Mouse (Mus musculus) heart, embryonic 11.5 days (tissue): ENCODE results near the gene Chst3. TPM values are rescaled to one million over a fixed set of nuclear protein-coding genes. Genes with fewer than 3 reads are reported as not detected.
"Not testable (repeated sequence)": the region's sequence is repeated elsewhere in the genome, so short reads cannot be mapped to it uniquely, and the experiment has no call there.

Experiments
- ATAC-seq: fragments of 200-750 bp; cut with Nextera tagmentation; replicated peaks from 2 replicates; pipeline ENCODE4 v1.8.0; 2017; ENCODE audit warnings: moderate library complexity; ENCODE audit not compliant: insufficient number of reproducible peaks, low FRiP score, low TSS enrichment
- H3K27ac ChIP-seq: fragments of 300-500 bp; sonication (generic); 2 replicates; pipeline ENCODE4 v1.5.1; 2014; ENCODE audit warnings: mild to moderate bottlenecking, low read depth, low read length
- H3K27me3 ChIP-seq: fragments of 300-500 bp; sonication (generic); 2 replicates; pipeline ENCODE4 v1.6.1; 2014; ENCODE audit warnings: mild to moderate bottlenecking, low read length, mixed read lengths; ENCODE audit not compliant: control insufficient read depth, insufficient read depth
- H3K36me3 ChIP-seq: fragments of 300-500 bp; sonication (generic); 2 replicates; pipeline ENCODE4 v1.6.1; 2014; ENCODE audit warnings: mild to moderate bottlenecking, low read length, moderate library complexity, mixed read lengths; ENCODE audit not compliant: control insufficient read depth, insufficient read depth
- H3K4me1 ChIP-seq: fragments of 300-500 bp; sonication (generic); 2 replicates; pipeline ENCODE4 v1.6.1; 2014; ENCODE audit warnings: low read length; ENCODE audit not compliant: control insufficient read depth, insufficient read depth
- H3K4me2 ChIP-seq: fragments of 300-500 bp; sonication (generic); 2 replicates; pipeline ENCODE4 v1.6.1; 2014; ENCODE audit warnings: mild to moderate bottlenecking, moderate library complexity
- H3K4me3 ChIP-seq: fragments of 300-500 bp; sonication (generic); 2 replicates; pipeline ENCODE4 v1.5.1; 2014; ENCODE audit warnings: low read depth, low read length
- H3K9ac ChIP-seq: fragments of 300-500 bp; sonication (generic); 2 replicates; pipeline ENCODE4 v1.6.1; 2014; ENCODE audit warnings: mild to moderate bottlenecking, low read depth, low read length, moderate library complexity
- H3K9me3 ChIP-seq: fragments of 300-500 bp; sonication (generic); replicated peaks from 2 replicates; pipeline ENCODE4 v1.6.1; 2016; ENCODE audit warnings: low read length; ENCODE audit not compliant: control insufficient read depth
- WGBS: fragments of 180-500 bp; shearing (Covaris S2); extraction: QIAGEN DNeasy Blood & Tissue Kit; methylation state at CpG from one replicate; pipeline ENCODE4 v1.1.7; 2014; ENCODE audit not compliant: insufficient replicate concordance; 5-methylcytosine and 5-hydroxymethylcytosine counted together
- polyA plus RNA-seq: library from polyadenylated mRNA; unstranded; fragments of >200 nt; fragmentation: Nextera tagmentation; extraction: Ambion mirVana; gene quantifications from 2 replicates; pipeline ENCODE4 v1.2.1, GENCODE M21; 2014

Chst3 gene
- polyA plus RNA-seq, 1 experiment from 2014 or later = 0.57 TPM

DNA sequence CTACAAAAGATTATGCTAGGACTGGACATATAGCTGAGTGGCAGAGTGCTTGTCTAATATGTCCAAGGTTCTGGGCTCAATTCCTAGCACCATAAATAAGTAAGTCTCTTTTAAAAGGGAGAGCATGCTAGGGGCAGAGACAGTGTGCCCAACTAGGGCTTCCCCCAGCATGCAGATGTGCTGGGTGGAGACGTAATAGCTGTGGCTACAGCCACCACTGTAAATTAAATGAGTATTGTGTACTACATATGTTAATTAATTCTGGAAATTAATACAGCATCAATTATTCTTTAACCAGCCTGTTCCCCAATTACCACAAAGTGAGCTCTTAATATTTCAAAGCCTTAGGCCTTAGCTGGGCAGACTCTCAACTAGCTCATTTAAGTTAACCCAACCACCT is 54.2 kb downstream of the Chst3 start:
- no peaks in the 10 kb centered on the region for H3K4me1 ChIP-seq
- no peak overlapping the region for H3K9ac ChIP-seq
- H3K27ac ChIP-seq = no peak overlapping the region
- WGBS = 79% methylated on average over 1 of the region's 1 CpGs
- no peak for ATAC-seq
- H3K36me3 ChIP-seq = no peaks in the 10 kb centered on the region
- H3K4me2 ChIP-seq = no peak overlapping the region
- H3K9me3 ChIP-seq = no peaks in the 10 kb centered on the region
- H3K27me3 ChIP-seq = no peaks in the 10 kb centered on the region
- H3K4me3 ChIP-seq = no peak overlapping the region

DNA sequence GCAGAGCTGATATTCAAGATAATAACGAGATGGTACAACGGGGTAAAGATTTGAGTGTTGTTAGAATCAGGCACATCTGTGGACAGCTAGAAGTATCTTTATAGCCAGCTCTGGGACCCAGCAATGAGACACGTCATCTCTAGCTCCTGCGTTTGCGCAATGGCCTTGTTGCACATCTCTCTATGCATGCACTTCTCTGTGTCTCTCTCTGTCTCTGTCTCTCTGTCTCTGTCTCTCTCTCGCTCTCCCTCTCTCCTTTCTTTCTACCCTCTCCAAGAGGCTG is 56.1 kb downstream of the Chst3 start:
- no peaks in the 10 kb centered on the region for H3K4me1 ChIP-seq
- 87% methylated on average over 6 of the region's 6 CpGs for WGBS
- no peak overlapping the region for H3K4me3 ChIP-seq
- H3K27me3 ChIP-seq = no peaks in the 10 kb centered on the region
- no peak overlapping the region for H3K27ac ChIP-seq
- no peak for ATAC-seq
- no peaks in the 10 kb centered on the region for H3K9me3 ChIP-seq
- H3K36me3 ChIP-seq = no peaks in the 10 kb centered on the region
- no peak overlapping the region for H3K4me2 ChIP-seq
- H3K9ac ChIP-seq = no peak overlapping the region

DNA sequence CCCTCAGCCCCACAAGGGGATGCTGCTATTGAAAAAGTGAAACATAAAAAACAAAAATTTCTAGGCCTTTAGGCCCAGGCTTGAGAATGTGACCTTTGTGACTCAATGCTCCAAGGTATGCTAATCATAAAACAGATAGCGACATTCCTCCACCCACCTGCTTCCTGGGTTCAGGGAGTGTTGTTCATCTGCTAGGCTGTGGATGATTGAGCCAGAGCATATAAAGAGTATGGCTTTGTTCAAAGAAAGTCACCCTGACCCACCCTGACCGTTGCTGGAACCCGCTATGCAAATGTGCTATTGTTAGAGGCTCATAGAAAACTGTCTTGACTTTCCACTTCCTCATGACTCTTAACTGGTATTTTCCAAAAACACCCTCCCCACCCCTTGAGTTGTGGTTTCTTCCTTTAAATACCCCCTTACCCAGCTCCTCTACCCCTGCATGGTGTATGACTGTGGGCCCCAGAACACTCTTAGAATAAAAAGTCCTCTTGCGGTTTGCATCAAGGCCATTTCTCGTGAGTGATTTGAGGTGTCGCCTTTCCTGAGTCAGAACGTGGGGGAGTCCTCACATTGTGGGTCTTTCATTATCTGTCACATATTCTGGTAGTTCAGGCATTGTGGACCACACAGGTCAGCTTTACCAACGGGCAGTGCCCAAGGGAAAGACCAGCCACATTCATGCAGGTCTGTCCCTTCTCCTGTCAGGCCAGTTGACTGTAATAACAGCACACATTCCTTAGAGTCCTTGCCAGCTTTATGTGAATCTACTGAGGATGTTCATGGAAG is 56.7 kb downstream of the Chst3 start:
- not testable (repeated sequence) for H3K27ac ChIP-seq, H3K4me2 ChIP-seq, H3K36me3 ChIP-seq, H3K9me3 ChIP-seq, ATAC-seq, H3K9ac ChIP-seq, H3K27me3 ChIP-seq, H3K4me1 ChIP-seq, H3K4me3 ChIP-seq
- whole genome bisulfite sequencing = 85% methylated on average over 8 of the region's 8 CpGs

DNA sequence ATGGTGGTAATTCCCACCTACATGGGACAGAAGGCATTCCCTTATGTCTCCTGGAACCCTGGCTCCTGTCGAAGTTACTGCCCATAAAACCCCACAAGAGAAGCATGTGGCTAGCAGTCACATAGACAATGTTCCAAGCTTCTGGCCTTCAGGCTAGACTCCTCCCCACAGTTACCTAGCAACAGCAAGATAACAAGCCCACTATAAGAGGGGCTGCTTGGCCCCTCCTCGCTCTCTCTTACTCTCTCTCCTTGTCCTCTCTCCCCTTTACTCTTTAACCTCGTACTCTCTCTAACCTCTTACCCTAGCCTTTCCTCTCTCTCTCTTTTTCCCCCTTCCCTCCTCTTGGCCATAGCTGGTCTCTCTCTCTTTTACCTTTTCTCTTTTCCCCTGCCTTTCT is 57.7 kb downstream of the Chst3 start:
- H3K4me2 ChIP-seq, H3K36me3 ChIP-seq, H3K27ac ChIP-seq, H3K4me1 ChIP-seq, ATAC-seq, H3K9me3 ChIP-seq, H3K9ac ChIP-seq, H3K27me3 ChIP-seq, H3K4me3 ChIP-seq: not testable (repeated sequence)
- WGBS = 56% methylated on average over 3 of the region's 3 CpGs

DNA sequence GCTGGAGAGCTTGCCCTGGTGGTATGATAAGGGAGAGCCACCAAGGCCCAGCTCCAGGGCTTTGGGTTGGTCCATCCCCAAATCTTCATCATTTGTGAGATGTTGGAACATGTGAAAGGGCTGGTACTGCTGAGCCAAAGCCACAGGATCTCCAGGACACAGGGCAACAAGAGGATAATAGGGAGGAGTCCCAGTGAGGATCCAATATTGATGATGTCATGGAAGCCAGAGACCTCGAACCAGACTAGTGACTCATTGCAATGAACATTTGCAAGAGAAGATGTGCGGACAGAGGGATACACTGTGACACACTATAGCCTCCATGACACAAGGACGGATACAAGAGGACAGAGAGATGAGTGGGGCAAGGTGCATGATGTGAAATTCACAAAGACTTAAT is 60.9 kb downstream of the Chst3 start:
- WGBS = 83% methylated on average over 3 of the region's 3 CpGs
- H3K4me3 ChIP-seq = no peak overlapping the region
- H3K9ac ChIP-seq = no peak overlapping the region

DNA sequence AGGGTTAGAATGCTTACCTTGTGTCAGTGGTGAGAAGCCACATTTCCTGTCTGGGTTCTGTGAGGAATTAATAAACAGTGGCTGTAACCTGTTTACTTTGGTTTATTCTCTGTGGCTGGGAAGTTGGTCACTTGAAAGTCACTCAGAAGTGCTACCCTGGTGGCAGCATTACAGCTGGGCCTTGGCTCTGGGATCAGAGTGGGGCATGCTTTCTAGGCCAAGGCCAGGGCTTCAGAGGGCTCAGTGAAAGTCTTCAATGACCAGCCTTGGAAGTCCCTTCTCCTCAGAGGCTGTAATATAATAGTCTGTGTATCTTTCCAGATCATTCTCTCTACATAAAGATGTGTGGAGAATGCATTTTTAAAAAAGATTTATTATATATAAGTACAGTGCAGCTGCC is 63.0 kb downstream of the Chst3 start:
- no peak overlapping the region for H3K4me2 ChIP-seq
- no peak for ATAC-seq
- H3K27me3 ChIP-seq = no peaks in the 10 kb centered on the region
- no peaks in the 10 kb centered on the region for H3K36me3 ChIP-seq
- no peak overlapping the region for H3K27ac ChIP-seq
- no peaks in the 10 kb centered on the region for H3K4me1 ChIP-seq
- H3K9ac ChIP-seq = no peak overlapping the region
- no peaks in the 10 kb centered on the region for H3K9me3 ChIP-seq
- no peak overlapping the region for H3K4me3 ChIP-seq

More for the DNA sequence above, 60.9 kb downstream of the Chst3 start:
- no peak for ATAC-seq
- Histone ChIP-seq H3K27ac (no peak overlapping the region), H3K27me3 (no peaks in the 10 kb centered on the region), H3K4me2 (no peak overlapping the region), H3K36me3 (no peaks in the 10 kb centered on the region), H3K9me3 (no peaks in the 10 kb centered on the region), H3K4me1 (no peaks in the 10 kb centered on the region)

DNA sequence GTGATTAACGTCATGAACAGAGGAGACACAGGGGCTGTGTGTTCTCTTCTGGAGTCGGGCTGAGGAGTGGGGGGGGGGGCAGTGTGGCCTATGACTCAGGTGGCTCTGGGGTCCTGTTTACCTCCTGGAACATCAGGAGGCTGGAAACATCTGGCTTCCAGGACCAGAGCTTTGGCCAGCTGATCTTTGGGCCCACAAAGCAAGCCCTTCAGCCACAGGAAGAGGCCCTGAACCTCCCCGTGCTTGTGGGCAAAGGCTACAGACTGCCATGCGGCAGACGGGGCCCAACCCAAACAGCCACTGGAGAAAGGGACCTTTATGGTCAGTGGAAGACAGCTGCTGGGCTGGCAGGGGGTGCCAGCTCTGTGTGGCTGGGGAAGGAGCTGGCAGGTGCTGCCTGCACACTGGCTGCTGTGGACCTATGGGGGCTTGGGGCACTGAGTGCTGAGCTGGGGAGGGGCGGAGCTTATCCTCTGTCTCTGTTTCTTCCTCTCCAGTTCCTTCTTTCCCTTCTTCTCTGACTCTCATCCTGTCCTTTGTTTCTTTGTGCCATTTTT is 67.9 kb downstream of the Chst3 start:
- WGBS = 68% methylated on average over 6 of the region's 6 CpGs
- no peak overlapping the region for H3K4me2 ChIP-seq
- no peak overlapping the region for H3K9ac ChIP-seq
- no peak for ATAC-seq
- no peaks in the 10 kb centered on the region for H3K36me3 ChIP-seq
- no peak overlapping the region for H3K27ac ChIP-seq
- H3K4me3 ChIP-seq = no peak overlapping the region
- no peaks in the 10 kb centered on the region for H3K9me3 ChIP-seq
- H3K4me1 ChIP-seq = no peaks in the 10 kb centered on the region
- H3K27me3 ChIP-seq = 0 out of 2 replicates have a peak, but pooled peaks cover 2% of the 10 kb centered on the region

DNA sequence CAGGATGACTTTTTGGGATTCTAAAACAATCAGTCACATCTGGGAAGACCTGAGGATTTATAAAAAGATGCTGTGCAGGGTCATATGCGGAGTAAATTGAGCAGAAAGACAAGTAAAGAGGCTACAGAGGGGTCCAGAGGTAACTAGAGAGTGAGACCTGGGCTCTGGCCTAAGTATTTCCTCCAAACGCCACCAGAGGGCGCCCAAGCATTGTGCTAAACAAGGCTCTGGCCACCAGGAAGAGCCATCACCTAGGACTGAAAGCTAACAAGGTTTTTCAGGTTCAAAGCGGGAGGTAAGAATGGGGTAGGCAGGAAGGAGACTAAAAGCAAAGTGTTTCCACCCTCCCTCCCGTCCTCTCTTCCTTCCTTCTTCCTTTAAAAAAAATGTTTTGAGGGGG is 71.0 kb downstream of the Chst3 start:
- H3K4me3 ChIP-seq = no peak overlapping the region
- no peak for ATAC-seq
- no peak overlapping the region for H3K9ac ChIP-seq
- no peaks in the 10 kb centered on the region for H3K4me1 ChIP-seq
- H3K36me3 ChIP-seq = no peaks in the 10 kb centered on the region
- H3K27ac ChIP-seq = no peak overlapping the region
- WGBS = 6% methylated on average over 5 of the region's 5 CpGs
- peaks cover 2% of the 10 kb centered on the region; the same call in 1 of the 2 replicates for H3K27me3 ChIP-seq
- H3K9me3 ChIP-seq = no peaks in the 10 kb centered on the region
- H3K4me2 ChIP-seq = no peak overlapping the region

DNA sequence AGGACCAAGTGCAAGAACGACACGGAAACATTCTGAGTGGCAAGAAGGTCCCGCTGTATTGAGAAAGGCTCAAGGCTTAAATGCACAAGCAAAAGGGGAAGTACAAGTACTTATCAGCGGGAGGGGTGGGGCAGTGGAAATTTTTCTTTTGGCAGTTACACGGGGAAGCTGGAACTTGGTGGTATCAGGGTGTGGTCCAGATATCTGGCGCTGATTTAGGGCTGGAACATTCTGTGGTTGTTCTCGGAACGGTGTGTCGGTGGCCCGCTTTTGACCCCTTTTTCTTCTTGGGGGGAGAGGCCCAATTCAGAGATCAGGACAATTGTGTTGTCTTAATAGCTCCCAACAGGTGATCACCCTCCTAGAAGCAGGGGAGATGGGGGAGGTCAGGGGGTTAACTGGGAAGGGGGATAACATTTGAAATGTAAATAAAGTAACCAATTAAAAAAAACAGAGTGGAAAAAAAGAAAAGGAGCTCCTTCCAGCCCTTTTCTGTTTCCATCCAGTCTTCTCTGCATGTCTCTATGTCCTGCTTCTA is 71.5 kb downstream of the Chst3 start:
- not testable (repeated sequence) for ATAC-seq, H3K4me2 ChIP-seq, H3K4me3 ChIP-seq, H3K27me3 ChIP-seq, H3K27ac ChIP-seq, H3K9ac ChIP-seq, H3K9me3 ChIP-seq, H3K4me1 ChIP-seq, H3K36me3 ChIP-seq
- WGBS = 54% methylated on average over 10 of the region's 10 CpGs
